Mouse (Mus musculus) embryo, embryonic 11 days (tissue): ENCODE results near the gene Zfp574.

Experiments
- DNase-seq: peaks from one replicate; pipeline ENCODE4 v3.0.0-alpha.2; 2015

Zfp574 gene

GRCm38 (mm10) chr7:25120061-25120834 is 47.9 kb downstream of the Zfp574 start:
- DNase-seq, result no peak

DNA sequence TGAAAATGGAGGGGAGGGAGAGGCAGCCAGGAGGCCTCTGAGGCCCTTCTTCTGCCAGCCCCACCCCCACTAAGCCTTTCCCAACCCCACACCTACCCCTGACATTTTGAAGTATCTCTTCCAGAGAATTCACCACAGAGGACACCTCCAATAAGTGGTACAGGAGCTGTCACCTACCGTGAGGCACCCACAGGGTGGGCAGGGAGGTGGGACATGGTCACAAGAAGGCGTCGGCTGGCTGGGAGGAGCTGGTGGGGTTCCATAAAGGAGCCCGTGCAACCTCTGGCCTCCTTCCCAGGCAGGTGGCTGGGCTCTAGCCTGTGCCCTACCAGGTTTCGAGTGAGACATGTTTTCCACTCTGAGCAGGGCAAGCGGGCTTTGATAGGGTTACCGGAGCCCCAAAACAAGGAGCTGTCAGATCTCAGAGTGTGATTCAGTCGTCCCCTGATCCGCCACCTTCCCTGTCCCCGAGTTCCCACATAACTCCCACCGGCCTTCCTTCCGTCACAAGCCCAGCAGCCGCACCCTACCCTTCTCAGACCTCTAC is 48.9 kb downstream of the Zfp574 start:
- DNase-seq, result no peak

- DNase-seq, result no peak
These were observed 53.4 kb downstream of the Zfp574 start for GRCm38 (mm10) chr7:25125716-25126281.

GRCm38 (mm10) chr7:25127971-25128370 is 55.6 kb downstream of the Zfp574 start:
- DNase-seq, result no peak

DNA sequence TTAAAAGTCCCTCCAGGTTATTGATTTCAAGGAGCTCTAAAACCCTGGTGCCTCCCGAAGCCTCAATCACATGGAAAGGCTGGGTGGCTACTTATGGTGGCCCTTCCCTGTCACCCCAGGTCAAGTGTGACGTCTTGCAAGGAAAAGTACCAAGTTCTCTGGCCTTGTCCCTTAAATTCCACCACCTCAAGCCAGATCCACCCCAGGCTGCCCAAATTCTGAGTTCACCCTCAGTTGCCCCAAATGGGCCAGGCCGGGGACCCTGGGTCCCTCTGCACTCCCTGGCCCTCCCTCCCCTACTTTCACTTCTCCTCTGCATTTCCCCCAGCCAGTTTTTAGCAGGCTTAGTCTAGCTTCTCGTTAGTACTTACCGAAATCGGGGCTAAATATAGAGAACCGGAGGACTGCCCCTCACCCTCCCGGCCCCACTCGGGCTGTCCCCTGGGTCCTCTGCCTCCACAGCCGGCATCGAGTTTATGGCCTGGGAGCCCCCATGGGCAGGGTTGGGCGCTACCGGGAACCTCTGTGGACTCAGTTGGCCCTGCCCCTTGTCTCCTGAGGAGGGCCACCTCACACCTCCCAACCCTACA is 57.1 kb downstream of the Zfp574 start:
- DNase-seq, result no peak

DNA sequence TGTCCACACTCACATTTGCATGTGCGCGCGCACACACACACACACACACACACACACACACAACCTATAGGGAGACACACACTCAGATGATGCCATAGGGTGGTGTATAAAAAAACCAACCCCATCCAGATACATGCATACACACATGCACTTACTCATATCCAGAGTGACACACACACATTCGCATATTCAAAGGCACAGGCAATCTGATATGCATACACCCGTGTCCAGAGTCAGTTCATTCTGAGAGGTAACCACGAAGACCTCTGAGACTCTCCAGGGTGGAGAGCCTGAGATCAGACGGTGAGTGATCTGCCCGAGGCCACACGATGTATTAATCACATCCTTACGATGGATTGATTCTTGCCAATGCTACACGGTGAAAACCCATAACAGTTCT is 58.2 kb downstream of the Zfp574 start:
- no peak for DNase-seq

DNA sequence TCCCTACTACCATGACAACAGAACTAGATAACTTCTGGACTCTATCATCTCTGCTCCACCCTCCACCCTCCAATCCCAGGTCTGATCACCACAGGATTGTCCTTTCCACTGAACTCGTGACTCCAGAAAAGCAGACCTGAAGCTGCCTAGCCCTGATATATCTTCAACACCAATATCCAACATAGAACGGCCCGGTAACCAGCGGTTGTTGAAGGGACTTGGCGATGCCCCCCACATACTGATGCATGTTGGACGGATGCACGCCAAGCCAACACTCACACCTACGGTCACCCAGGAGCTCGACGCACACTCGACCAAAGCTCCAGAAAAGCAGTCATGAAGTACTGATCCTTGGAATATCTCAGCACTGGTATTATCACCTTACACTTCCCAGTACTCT is 58.9 kb downstream of the Zfp574 start:
- DNase-seq, result no peak

DNA sequence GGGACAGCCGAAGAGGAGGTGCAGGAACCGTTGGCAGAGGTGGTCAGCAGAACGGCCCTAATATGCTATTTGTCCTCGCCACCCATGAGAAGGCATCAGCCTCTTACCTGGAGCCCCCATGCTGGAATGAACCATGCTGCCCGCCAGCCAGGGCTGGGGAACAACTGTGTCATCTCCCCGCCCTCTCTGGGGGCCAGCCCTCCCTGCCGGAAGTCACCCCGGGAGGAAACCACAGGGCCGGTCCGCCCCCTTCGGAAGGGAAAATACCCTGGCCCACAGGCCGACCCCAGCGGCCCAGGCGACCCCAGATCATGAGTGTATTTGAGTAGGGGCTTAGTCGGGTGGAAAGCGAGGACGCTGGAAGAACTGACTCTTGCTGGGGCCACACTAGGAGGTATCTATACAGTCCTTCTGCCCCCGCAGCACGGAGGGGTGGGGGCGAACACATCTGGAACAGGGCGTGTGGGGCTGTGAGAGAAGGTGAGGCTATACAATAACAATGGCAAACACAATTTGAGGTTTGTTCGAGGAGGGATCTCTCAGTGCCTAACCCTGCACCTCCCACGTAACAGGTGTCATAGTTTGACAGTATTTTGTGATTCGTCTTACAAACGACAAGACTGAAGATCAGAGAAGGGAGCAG is 60.1 kb downstream of the Zfp574 start:
- DNase-seq, result no peak
